Mouse (Mus musculus) olfactory bulb, adult 2 months (tissue): ENCODE measurements around the gene Rfx4. TPM values are rescaled to one million over a fixed set of nuclear protein-coding genes. Genes with fewer than 3 reads are reported as not detected.

Experiments used
- H3K27ac ChIP-seq: fragments of 200-500 bp; 2 replicates; pipeline ENCODE4 v1.5.1; 2012; ENCODE audit warnings: low read depth, low read length; ENCODE audit not compliant: insufficient read depth
- H3K4me1 ChIP-seq: fragments of 200-500 bp; 2 replicates; pipeline ENCODE4 v1.6.1; 2012; ENCODE audit warnings: low read length; ENCODE audit not compliant: control insufficient read depth, insufficient read depth
- H3K4me3 ChIP-seq: fragments of 200-500 bp; 2 replicates; pipeline ENCODE4 v1.5.1; 2012; ENCODE audit warnings: mild to moderate bottlenecking, low read depth, low read length, moderate library complexity; ENCODE audit not compliant: insufficient read depth
- CTCF ChIP-seq: fragments of 200-500 bp; IDR thresholded peaks from 2 replicates; pipeline ENCODE4 v1.5.1; 2012; ENCODE audit warnings: low read depth, mild to moderate bottlenecking, low read length, moderate library complexity; ENCODE audit not compliant: insufficient read depth
- POLR2A ChIP-seq: fragments of 200-500 bp; IDR thresholded peaks from 2 replicates; pipeline ENCODE4 v1.6.1; 2012; ENCODE audit warnings: mild to moderate bottlenecking, low read depth, low read length, moderate library complexity; ENCODE audit not compliant: insufficient read depth
- WGBS: fragments of 180-500 bp; shearing (Covaris S2); methylation state at CpG from one replicate; pipeline ENCODE4 v1.1.7; 2018; 5-methylcytosine and 5-hydroxymethylcytosine counted together
- polyA plus RNA-seq: library from polyadenylated mRNA; stranded (reverse); fragments of >200 nt; gene quantifications from 2 replicates; pipeline ENCODE4 v1.2.4, GENCODE M21; 2012; ENCODE audit warnings: low replicate concordance; ENCODE audit not compliant: missing spikeins, insufficient read depth, insufficient read length

Rfx4 gene
- polyA plus RNA-seq, 1 experiment, result not detected

DNA sequence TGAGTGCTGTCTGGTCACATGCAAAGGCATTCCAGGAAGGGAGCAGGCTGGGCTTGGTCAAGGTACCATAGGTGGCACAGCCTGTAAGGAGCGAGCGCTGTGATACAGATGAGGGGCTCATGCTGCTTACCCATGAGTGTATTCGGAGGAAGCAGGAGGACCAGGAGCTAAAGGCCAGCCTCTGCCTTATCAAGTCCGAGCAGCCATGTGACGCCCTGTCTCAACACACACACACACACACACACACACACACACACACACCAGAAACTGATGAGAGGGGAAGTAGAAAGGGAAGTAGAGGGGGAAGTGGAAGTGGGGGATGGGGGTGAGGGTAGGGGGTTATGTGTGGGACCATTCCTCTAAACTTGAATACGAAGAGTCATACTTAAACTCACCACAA is 45.7 kb downstream of the Rfx4 start:
- no peak overlapping the region for H3K27ac ChIP-seq
- H3K4me3 ChIP-seq, result no peak overlapping the region
- TF ChIP-seq CTCF, result no peak
- no peak for TF ChIP-seq POLR2A
- 91% methylated on average over 6 of the region's 6 CpGs for WGBS
- peaks cover 3% of the 10 kb centered on the region; the same call in 1 of the 2 replicates for H3K4me1 ChIP-seq

- TF ChIP-seq CTCF (no peak), POLR2A (no peak)
- Histone ChIP-seq H3K4me1 (peaks cover 3% of the 10 kb centered on the region; the same call in 1 of the 2 replicates), H3K27ac (no peak overlapping the region), H3K4me3 (no peak overlapping the region)
- 44% methylated on average over 13 of the region's 13 CpGs for WGBS
Observed at GRCm38 (mm10) chr10:84803216-84803844, 47.5 kb downstream of the Rfx4 start.

DNA sequence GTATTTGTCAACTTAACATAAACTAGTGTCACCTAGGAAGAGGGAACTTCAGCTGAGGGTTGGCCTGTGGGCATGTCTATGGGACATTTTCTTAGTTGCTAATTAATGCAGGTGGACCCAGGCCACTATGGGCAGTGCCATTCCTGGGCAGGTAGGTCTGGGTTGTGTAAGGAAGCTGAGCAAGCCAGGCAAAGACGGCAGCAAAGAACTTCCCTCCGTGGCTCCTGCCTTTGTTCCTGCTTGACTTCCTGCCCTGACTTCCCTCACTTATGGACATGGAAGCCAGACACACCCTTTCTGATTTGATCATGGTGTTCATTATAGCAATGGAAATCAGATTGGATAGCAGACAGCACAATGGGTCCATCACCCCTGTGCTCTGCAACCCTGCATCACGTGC is 49.7 kb downstream of the Rfx4 start:
- peaks cover 3% of the 10 kb centered on the region; the same call in 1 of the 2 replicates for H3K4me1 ChIP-seq
- WGBS, result 90% methylated on average over 3 of the region's 3 CpGs
- no peak overlapping the region for H3K27ac ChIP-seq
- H3K4me3 ChIP-seq, result no peak overlapping the region
- TF ChIP-seq CTCF, result no peak
- no peak for TF ChIP-seq POLR2A

DNA sequence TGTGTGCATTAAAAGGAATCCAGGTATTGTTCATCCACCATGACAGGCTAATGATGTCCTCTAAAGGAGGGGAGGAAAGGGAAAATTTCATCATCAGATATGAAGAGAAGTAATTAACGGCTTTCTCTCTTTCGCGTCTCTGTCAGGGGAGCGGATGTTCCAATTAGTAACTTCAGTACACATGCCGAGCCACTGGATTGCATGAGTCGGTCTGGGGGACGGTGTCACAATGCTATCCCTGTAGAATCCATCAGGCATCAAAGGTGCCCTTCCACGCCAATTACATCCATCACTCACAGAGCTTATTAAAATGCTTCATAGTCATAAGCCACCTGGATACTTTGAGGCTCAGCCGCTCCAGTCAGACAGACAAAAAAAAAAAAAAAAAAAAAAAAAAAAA is 51.3 kb downstream of the Rfx4 start:
- no peak overlapping the region for H3K27ac ChIP-seq
- TF ChIP-seq CTCF (no peak), POLR2A (no peak)
- 93% methylated on average over 9 of the region's 9 CpGs for WGBS

DNA sequence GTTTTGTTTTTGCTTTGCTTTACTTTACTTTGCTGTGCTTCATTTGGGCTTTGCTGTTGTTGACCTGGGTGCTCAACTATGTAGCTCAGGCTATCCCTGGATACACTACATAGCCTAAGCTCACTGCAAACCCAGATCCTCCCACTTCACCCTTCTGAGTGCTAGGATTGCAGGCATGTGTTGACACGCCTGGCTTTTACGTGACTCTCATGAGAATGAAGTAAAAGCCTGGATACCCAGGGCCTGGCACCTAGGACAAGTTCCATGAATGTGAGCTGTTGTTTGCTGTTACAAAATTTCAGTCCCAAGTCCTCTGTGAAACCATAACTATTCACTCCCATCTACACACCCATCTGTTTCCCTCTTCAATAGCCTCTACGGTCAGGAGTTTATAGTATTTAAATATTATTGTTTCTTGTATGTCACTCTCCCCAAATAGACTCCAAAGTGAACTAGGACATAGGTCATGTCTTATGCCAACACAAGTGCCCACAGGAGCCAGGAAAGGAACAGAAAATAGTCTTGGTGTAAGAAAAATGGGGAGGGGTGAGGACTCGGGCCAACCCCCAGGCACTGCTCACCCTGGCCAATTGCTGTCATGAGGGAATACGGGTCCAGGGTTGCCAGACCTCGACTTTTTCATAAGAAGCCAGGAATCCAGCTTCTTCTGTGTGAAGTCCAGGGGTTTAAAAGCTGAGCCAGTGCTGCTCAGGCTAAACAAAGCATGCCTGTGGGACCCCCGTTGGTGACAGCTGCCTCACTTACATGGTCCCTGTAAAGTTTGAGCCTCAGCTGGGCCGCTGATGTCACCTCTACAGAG is 54.4 kb downstream of the Rfx4 start:
- no peak for TF ChIP-seq CTCF
- no peak for TF ChIP-seq POLR2A
- H3K27ac ChIP-seq, result no peak overlapping the region
- no peaks in the 10 kb centered on the region for H3K4me1 ChIP-seq
- H3K4me3 ChIP-seq, result no peak overlapping the region
- WGBS, result 54% methylated on average over 8 of the region's 8 CpGs

More for the DNA sequence above, 51.3 kb downstream of the Rfx4 start:
- H3K4me1 ChIP-seq, result peaks cover 3% of the 10 kb centered on the region; the same call in 1 of the 2 replicates
- H3K4me3 ChIP-seq, result no peak overlapping the region

- H3K4me1 ChIP-seq, result no peaks in the 10 kb centered on the region
- no peak overlapping the region for H3K27ac ChIP-seq
- WGBS, result 83% methylated on average over 11 of the region's 11 CpGs
- H3K4me3 ChIP-seq, result no peak overlapping the region
- no peak for TF ChIP-seq CTCF
Observed at GRCm38 (mm10) chr10:84811171-84811912, 55.5 kb downstream of the Rfx4 start.

- Histone ChIP-seq H3K4me3 (no peak overlapping the region), H3K27ac (no peak overlapping the region), H3K4me1 (no peaks in the 10 kb centered on the region)
- TF ChIP-seq POLR2A (no peak), CTCF (no peak)
- 80% methylated on average over 2 of the region's 2 CpGs for WGBS
Observed at GRCm38 (mm10) chr10:84811913-84812295, 56.0 kb downstream of the Rfx4 start.

DNA sequence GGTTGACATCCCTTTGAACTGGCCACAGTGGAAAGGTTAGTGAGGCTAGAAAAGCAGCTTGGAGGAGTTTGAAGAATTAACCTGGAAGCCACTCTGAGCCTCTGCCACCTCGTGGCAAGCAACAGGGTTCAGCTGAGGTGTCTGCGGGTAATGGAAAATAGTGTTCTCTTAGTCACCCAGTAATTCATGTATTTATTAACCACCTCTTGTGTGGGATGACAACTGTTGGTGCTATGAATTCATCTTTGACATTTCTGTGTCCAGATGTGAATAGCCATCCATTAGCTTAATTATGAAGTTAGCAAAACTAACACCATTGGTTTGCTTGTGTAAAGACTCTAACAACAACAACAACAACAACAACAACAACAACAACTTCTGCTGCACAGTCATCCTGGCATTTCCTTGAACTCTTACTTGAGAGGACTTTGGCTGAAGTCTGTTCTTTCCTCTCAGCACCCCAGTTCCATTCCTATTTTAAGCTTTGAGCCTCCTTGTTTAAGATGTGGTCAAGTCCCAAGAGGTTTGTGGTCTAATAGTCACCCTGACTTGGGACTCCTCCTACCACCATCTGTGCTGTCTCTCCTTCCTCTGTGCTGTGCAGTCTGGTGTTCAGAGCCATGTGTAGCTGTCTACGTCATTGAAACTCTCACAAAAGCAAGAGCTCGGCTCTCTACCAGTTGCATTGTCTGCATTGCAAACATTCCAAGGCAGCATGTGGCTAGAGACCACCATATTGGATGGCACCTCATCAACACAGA is 60.0 kb downstream of the Rfx4 start:
- Histone ChIP-seq H3K27ac (no peak overlapping the region), H3K4me3 (no peak overlapping the region), H3K4me1 (no peaks in the 10 kb centered on the region)
- WGBS, result 83% methylated on average over 4 of the region's 4 CpGs
- no peak for TF ChIP-seq POLR2A
- no peak for TF ChIP-seq CTCF
